Mouse (Mus musculus) brown adipose tissue, adult 24 weeks (tissue): ENCODE data around the gene Bclaf3. TPM values are rescaled to one million over a fixed set of nuclear protein-coding genes. Genes with fewer than 3 reads are reported as not detected.
"Not testable (repeated sequence)": the region's sequence is repeated elsewhere in the genome, so short reads cannot be mapped to it uniquely, and the experiment has no call there.

Source experiments
- H3K27ac ChIP-seq: fragments of 200-500 bp; replicated peaks from 2 replicates; pipeline ENCODE4 v1.5.1; 2012; ENCODE audit warnings: low read depth, mild to moderate bottlenecking, low read length
- H3K4me1 ChIP-seq: fragments of 200-500 bp; 2 replicates; pipeline ENCODE4 v1.6.1; 2012; ENCODE audit warnings: low read length, mixed read lengths; ENCODE audit not compliant: control insufficient read depth, insufficient read depth, insufficient read length
- H3K4me3 ChIP-seq: fragments of 200-500 bp; 2 replicates; pipeline ENCODE4 v1.5.1; 2012; ENCODE audit warnings: low read depth, mild to moderate bottlenecking, low read length, moderate library complexity; ENCODE audit not compliant: insufficient read depth
- polyA plus RNA-seq: library from polyadenylated mRNA; stranded (reverse); fragments of >200 nt; gene quantifications from 2 replicates; pipeline ENCODE4 v1.2.4, GENCODE M21; 2012; ENCODE audit not compliant: missing spikeins, insufficient read depth, insufficient read length

Bclaf3 gene
- polyA plus RNA-seq, 1 experiment = 4.7 TPM

DNA sequence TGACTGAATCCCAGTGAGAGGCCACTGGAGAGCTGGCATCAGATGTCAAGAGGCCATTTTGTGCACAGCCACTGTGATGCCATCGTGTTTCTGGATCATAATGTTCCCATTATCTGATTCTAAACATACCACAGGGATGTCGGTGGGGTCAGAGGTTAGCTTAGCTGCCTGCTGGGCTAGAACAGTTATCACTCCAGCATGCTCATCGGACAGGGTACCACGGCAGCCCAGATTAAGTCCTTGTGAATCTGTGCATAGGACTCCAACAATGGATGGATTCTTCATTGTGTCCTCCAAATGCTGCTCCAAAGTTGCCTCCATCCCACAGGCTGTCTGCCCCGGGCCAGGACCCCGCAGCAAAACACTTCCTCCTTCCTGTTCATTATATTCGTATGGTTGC is 58.2 kb downstream of the Bclaf3 start:
- H3K27ac ChIP-seq, H3K4me1 ChIP-seq, H3K4me3 ChIP-seq: not testable (repeated sequence)

DNA sequence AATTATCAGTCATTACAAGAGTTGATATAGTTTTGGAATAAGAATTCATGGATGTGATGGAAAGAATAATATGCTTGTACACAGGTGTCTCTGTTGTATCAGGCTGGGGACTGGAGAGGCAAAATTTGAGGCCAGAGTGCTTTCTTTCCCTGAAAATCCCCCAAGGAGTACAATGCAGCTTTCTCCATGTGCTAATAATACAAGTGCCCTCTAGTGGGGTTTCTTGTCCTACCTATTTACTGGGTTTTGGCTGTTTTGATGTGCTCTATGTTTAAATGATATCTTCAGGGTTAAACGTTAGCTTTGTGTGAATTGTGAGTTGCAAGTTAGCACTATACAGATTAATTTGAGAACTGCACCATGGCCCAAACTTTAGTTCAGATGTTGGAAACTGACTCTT is 65.1 kb downstream of the Bclaf3 start:
- Histone ChIP-seq H3K4me1 (no peaks in the 10 kb centered on the region), H3K27ac (no peak overlapping the region), H3K4me3 (no peak overlapping the region)

DNA sequence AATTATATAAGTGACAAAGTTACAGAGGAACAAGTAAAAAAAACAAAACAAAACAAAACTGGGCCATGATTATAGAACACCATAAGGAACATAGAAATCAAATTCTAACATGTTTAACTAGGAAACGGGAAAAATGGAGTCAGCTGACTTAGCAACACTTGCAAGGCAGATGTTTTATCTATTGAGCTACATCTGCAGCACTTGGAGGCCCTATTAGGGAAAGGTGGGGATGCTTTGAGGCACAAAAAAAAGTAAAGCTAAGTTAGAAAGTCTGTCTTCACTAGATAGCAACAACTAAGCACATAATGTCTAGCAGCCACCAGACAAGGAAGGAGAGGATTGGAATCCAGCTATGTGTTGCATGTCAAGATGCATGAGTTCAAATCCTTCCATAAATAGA is 71.0 kb downstream of the Bclaf3 start:
- no peak overlapping the region for H3K27ac ChIP-seq
- no peaks in the 10 kb centered on the region for H3K4me1 ChIP-seq
- H3K4me3 ChIP-seq = no peak overlapping the region

DNA sequence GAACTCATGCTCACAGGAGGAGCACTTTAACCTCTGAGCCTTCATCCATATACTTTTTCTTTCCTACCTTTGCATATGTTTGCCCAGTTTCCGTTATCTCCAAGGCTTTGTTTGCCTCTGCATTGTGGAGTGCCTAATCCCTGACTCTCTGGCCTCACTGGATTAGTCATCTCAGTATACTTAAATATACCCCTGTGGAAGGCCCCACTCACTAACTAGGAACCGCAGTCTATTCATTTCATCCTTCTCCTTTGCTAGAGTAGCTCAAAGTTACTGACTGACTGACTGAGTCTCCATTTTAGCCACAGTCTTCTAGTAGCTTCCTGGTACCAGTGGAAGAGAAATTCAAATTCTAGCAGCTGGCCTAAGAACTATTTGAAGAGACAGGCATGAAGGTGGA is 78.3 kb downstream of the Bclaf3 start:
- Histone ChIP-seq H3K4me3 (no peak overlapping the region), H3K27ac (no peak overlapping the region), H3K4me1 (no peaks in the 10 kb centered on the region)

DNA sequence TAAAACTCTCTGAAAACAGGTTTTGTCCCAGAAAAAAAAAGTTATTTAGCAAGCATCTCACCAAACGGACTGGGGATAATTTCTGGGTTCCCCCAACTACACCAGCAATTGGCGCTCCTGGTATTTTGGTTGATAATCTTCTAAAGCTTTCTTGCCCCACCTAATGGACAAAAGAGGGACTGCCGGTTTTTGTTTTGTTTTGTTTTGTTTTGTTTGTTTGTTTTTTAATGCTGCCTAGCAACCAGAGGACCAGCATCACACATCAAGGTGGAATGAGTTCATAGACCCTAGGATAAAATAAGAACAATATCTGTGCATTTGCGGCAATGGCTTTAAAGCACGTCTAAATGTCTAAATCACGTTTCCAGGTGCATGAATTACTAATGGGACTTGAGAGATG is 80.4 kb downstream of the Bclaf3 start:
- no peaks in the 10 kb centered on the region for H3K4me1 ChIP-seq
- no peak overlapping the region for H3K27ac ChIP-seq
- H3K4me3 ChIP-seq = no peak overlapping the region

DNA sequence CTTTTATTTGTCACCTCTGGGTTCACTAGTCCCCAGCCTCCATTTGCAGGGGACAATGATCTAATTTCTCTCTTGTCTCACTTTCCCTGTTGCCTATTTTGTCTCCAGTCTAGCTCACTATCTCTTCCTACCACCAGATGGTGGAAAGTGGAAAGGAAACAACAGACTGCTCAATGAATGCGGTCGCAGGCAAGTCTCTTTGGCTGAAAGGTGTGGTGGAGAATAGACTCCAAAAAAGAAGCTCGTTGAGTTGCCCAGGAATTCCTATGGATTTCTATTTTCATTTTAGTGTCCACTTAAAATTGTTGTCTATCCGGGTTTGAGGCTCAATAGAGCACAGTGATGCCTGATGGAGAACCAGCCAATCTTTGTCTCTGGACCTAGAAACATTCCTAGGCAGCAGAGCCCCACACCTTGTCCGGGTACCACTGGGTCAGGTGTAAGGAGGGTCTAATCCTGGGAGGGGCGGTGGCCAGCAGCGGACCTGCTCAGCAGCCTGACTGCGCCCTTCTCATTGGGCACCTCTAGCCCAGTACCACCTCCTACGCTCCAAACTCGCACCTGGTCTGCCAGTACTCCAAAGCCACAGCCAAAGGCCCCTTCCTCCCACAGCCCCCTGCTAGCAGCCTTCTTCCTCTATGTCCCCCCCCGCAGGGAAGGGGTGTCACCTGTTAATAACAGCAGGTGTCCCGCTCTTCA is 99.9 kb downstream of the Bclaf3 start:
- H3K4me1 ChIP-seq = no peaks in the 10 kb centered on the region; the same call in 1 of the 2 replicates
- H3K4me3 ChIP-seq = peak overlapping the region; percentile 99
- H3K27ac ChIP-seq = no peak overlapping the region

GRCm38 (mm10) chrX:159626907-159627587 is 100.6 kb downstream of the Bclaf3 start, which contains the start of gene Sh3kbp1:
Gene Sh3kbp1, plus strand, starts transcription at chrX:159627272.
- no peaks in the 10 kb centered on the region; the same call in 1 of the 2 replicates for H3K4me1 ChIP-seq
- H3K27ac ChIP-seq = peak within 1 kb of the TSS; percentile 84
- peak within 1 kb of the TSS; percentile 99 for H3K4me3 ChIP-seq

DNA sequence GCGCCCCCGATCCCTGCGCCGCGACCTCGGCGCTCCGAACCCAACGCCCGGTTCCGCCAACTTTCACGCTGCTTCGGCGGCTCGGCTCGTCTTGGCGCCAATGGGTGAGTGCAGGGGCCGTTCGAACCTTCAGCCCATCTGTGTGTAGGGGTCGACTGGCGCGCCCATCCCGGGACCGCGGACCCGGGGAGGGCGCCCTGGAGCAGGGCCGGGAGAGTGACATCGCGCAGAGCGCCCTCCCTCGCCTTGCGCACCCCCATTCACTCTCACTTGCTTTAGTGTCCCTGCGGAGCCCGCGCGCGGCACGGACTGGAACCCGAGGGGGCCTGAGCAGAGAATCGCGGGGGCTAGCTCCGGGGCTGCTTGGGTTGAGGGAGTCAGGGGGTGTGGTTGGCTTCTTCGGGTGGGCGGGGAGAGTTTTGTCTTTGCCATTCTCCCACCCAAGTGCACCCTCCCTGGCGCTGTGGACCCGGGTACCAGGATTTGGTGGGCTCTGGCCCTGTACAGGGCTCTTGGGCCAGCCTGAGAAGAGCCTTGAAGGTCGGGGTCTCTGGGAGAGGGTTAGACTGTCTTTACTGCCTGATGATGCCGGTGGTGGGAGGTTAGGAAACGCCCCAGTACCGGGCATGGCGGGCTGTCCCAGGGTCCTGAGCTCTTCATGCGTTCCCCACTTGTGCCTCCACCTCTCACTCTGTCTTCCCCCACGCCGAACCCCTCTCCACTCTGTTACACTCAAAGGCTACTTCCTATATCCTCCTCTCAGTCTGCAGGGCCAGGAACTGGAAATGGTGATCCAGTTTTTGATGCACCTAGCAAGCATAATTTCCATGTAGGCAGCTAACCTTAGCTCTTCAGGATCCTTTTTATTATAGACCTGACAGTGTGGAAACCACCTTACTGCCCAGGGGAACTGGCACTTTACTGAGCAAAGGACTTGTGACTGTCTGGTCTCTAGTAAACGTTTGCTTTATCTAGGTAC is 101.4 kb downstream of the Bclaf3 start:
- H3K27ac ChIP-seq = peak overlapping the region; percentile 84
- H3K4me3 ChIP-seq = peak overlapping the region; percentile 99
- no peaks in the 10 kb centered on the region; the same call in 1 of the 2 replicates for H3K4me1 ChIP-seq

- no peaks in the 10 kb centered on the region; the same call in 1 of the 2 replicates for H3K4me1 ChIP-seq
- peak overlapping the region; percentile 63 for H3K27ac ChIP-seq
- H3K4me3 ChIP-seq = peak overlapping the region; percentile 99
Observed at GRCm38 (mm10) chrX:159628629-159629028, 102.1 kb downstream of the Bclaf3 start.

- Histone ChIP-seq H3K27ac (peak overlapping the region; percentile 63), H3K4me3 (peak overlapping the region; percentile 99), H3K4me1 (no peaks in the 10 kb centered on the region; the same call in 1 of the 2 replicates)
Observed at GRCm38 (mm10) chrX:159629203-159629602, 102.7 kb downstream of the Bclaf3 start.

DNA sequence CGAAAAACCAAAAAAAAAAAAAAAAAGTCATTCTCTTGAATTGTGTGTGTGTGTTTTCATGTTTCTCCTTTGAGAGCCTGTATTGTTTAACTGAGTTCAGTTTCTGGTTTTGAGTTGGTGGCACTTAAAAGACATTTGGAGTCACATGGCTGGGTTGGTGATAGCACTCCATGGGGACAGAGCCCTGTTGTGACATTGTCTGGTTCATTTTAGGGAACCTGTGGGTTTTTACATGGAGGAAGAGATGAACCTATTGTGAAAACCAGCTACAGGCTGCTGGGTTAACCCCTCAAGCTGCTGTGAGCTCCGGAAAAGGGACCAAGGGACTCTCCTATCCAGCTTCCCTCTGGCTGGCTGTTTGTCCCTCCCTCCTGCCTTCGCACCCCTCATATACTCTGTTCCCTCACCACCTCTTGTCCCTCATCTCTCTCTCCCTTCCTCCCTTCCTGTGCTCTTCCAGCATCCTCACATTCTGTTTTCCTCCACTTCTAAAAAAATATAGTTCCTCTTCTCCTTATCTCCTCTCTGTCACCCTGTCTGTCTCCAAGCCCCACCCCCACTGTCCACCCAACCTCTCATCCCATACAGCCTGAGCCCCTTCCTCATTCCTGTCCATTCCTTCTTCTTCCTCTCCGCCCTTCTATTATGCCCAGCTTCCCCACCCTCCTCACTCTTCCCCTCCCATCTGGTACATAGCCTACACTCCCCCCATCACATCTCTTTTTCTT is 112.2 kb downstream of the Bclaf3 start:
- H3K27ac ChIP-seq = peak overlapping the region; percentile 37; the same call in 1 of the 2 replicates
- H3K4me1 ChIP-seq = 0 out of 2 replicates have a peak, but pooled peaks cover 2% of the 10 kb centered on the region

DNA sequence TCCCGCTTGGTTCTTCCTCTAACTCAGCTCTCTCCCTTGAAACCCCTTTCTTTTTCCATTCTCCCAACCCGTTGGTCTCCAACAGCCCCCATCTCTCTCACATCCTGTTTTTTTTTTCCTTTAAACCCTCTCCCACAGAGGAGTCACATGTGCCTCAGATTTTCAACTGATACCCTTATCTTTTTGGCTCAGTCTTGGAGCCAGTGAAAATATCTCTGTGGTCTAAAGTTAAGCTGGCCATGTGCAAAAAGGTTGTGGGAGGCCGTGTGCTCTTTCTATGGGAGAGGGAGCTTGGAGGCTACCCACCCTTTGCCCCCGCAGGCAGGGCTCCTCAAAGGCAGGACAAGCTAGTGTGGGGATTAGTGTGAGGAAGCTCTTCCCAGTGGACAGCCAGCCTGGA is 113.5 kb downstream of the Bclaf3 start:
- Histone ChIP-seq H3K4me1 (0 out of 2 replicates have a peak, but pooled peaks cover 2% of the 10 kb centered on the region), H3K27ac (peak overlapping the region; percentile 6; the same call in 1 of the 2 replicates), H3K4me3 (no peak overlapping the region)

More for the DNA sequence above, 112.2 kb downstream of the Bclaf3 start:
- H3K4me3 ChIP-seq = no peak overlapping the region
